Mouse (Mus musculus): ENCODE data around the gene Ap5s1. TPM values are rescaled to one million over a fixed set of nuclear protein-coding genes. Genes with fewer than 3 reads are reported as not detected.

The Ap5s1 gene
- 23.5 and 25.1 TPM in 2 replicates for polyA plus RNA-seq (2014; fragmentation: Nextera tagmentation; extraction: Ambion mirVana)

GRCm38 (mm10) chr2:131206778-131207177 is at the start of gene Ap5s1:
TSS of gene Ap5s1 (plus strand) at chr2:131207078.
- DNase-seq (ENCODE audit: low spot score): no peak
- Histone ChIP-seq H3K36me3 (ENCODE audit: control insufficient read depth, insufficient read depth, low read length) (no peaks in the 10 kb centered on the region), H3K4me2 (ENCODE audit: low read depth, low read length) (no peak within 1 kb of the TSS), H3K9me3 (ENCODE audit: control insufficient read depth, low read length) (no peaks in the 10 kb centered on the region), H3K27ac (replicated peaks; ENCODE audit: low read depth, low read length) (no peak within 1 kb of the TSS), H3K9ac (ENCODE audit: low read depth, low read length) (no peak within 1 kb of the TSS), H3K4me3 (ENCODE audit: low read depth, low read length) (no peak within 1 kb of the TSS), H3K27me3 (replicated peaks; ENCODE audit: control insufficient read depth, insufficient read depth, low read length) (no peaks in the 10 kb centered on the region), H3K4me1 (ENCODE audit: control insufficient read depth, insufficient read depth, low read length) (peaks cover 25% of the 10 kb centered on the region)
- WGBS: 78% methylated on average over 4 of the region's 4 CpGs
- no peak for ATAC-seq (ENCODE audit: low read depth)

- peak; percentile 45 for DNase-seq (ENCODE audit: low spot score)
- peak; percentile 28 for ATAC-seq (ENCODE audit: low read depth)
- no peaks in the 10 kb centered on the region for H3K9me3 ChIP-seq (ENCODE audit: control insufficient read depth, low read length)
- H3K4me1 ChIP-seq (ENCODE audit: control insufficient read depth, insufficient read depth, low read length): peaks cover 16% of the 10 kb centered on the region
- H3K4me2 ChIP-seq (ENCODE audit: low read depth, low read length): peak overlapping the region; percentile 94
- H3K9ac ChIP-seq (ENCODE audit: low read depth, low read length): peak overlapping the region; percentile 66
- H3K27me3 ChIP-seq (replicated peaks; ENCODE audit: control insufficient read depth, insufficient read depth, low read length): no peaks in the 10 kb centered on the region
- peak overlapping the region; percentile 40 for H3K27ac ChIP-seq (replicated peaks; ENCODE audit: low read depth, low read length)
- H3K36me3 ChIP-seq (ENCODE audit: control insufficient read depth, insufficient read depth, low read length): peaks cover 15% of the 10 kb centered on the region; the same call in 1 of the 2 replicates
- WGBS: 0% methylated on average over 14 of the region's 18 CpGs
- H3K4me3 ChIP-seq (ENCODE audit: low read depth, low read length): peak overlapping the region; percentile 53
Measured at GRCm38 (mm10) chr2:131159491-131159910, 47.4 kb upstream of the Ap5s1 start.

GRCm38 (mm10) chr2:131159938-131160581 is 46.8 kb upstream of the Ap5s1 start, which contains the start of gene 1700037H04Rik:
TSS of gene 1700037H04Rik (minus strand) at chr2:131160081.
- peak within 1 kb of the TSS; percentile 94 for H3K4me2 ChIP-seq (ENCODE audit: low read depth, low read length)
- no peaks in the 10 kb centered on the region for H3K9me3 ChIP-seq (ENCODE audit: control insufficient read depth, low read length)
- ATAC-seq (ENCODE audit: low read depth) (peak; percentile 96), DNase-seq (ENCODE audit: low spot score) (peak; percentile 100)
- peaks cover 11% of the 10 kb centered on the region; the same call in 1 of the 2 replicates for H3K36me3 ChIP-seq (ENCODE audit: control insufficient read depth, insufficient read depth, low read length)
- H3K4me3 ChIP-seq (ENCODE audit: low read depth, low read length): peak within 1 kb of the TSS; percentile 53
- peaks cover 16% of the 10 kb centered on the region for H3K4me1 ChIP-seq (ENCODE audit: control insufficient read depth, insufficient read depth, low read length)
- peak within 1 kb of the TSS; percentile 79 for H3K9ac ChIP-seq (ENCODE audit: low read depth, low read length)
- peak within 1 kb of the TSS; percentile 90 for H3K27ac ChIP-seq (replicated peaks; ENCODE audit: low read depth, low read length)
- WGBS: under 1% methylated on average over 40 of the region's 54 CpGs
- no peaks in the 10 kb centered on the region for H3K27me3 ChIP-seq (replicated peaks; ENCODE audit: control insufficient read depth, insufficient read depth, low read length)

GRCm38 (mm10) chr2:131160671-131161111 is 46.2 kb upstream of the Ap5s1 start:
- H3K4me2 ChIP-seq (ENCODE audit: low read depth, low read length): peak overlapping the region; percentile 89
- H3K4me1 ChIP-seq (ENCODE audit: control insufficient read depth, insufficient read depth, low read length): peaks cover 16% of the 10 kb centered on the region
- under 1% methylated on average over 17 of the region's 17 CpGs for WGBS
- ATAC-seq (ENCODE audit: low read depth): peak; percentile 12
- peak overlapping the region; percentile 79 for H3K9ac ChIP-seq (ENCODE audit: low read depth, low read length)
- DNase-seq (ENCODE audit: low spot score): peak; percentile 81
- H3K27ac ChIP-seq (replicated peaks; ENCODE audit: low read depth, low read length): peak overlapping the region; percentile 90
- peaks cover 5% of the 10 kb centered on the region; the same call in 1 of the 2 replicates for H3K36me3 ChIP-seq (ENCODE audit: control insufficient read depth, insufficient read depth, low read length)
- no peaks in the 10 kb centered on the region for H3K9me3 ChIP-seq (ENCODE audit: control insufficient read depth, low read length)
- peak overlapping the region; percentile 53 for H3K4me3 ChIP-seq (ENCODE audit: low read depth, low read length)
- no peaks in the 10 kb centered on the region for H3K27me3 ChIP-seq (replicated peaks; ENCODE audit: control insufficient read depth, insufficient read depth, low read length)

GRCm38 (mm10) chr2:131163924-131164323 is 43.0 kb upstream of the Ap5s1 start:
- no peaks in the 10 kb centered on the region for H3K9me3 ChIP-seq (ENCODE audit: control insufficient read depth, low read length)
- H3K4me1 ChIP-seq (ENCODE audit: control insufficient read depth, insufficient read depth, low read length): peaks cover 10% of the 10 kb centered on the region
- H3K9ac ChIP-seq (ENCODE audit: low read depth, low read length): peak overlapping the region; percentile 15; the same call in 1 of the 2 replicates
- WGBS: 67% methylated on average over 7 of the region's 7 CpGs
- DNase-seq (ENCODE audit: low spot score): no peak
- H3K36me3 ChIP-seq (ENCODE audit: control insufficient read depth, insufficient read depth, low read length): no peaks in the 10 kb centered on the region
- ATAC-seq (ENCODE audit: low read depth): no peak
- H3K4me3 ChIP-seq (ENCODE audit: low read depth, low read length): no peak overlapping the region
- H3K4me2 ChIP-seq (ENCODE audit: low read depth, low read length): no peak overlapping the region
- H3K27ac ChIP-seq (replicated peaks; ENCODE audit: low read depth, low read length): peak overlapping the region; percentile 36; the same call in 1 of the 2 replicates
- H3K27me3 ChIP-seq (replicated peaks; ENCODE audit: control insufficient read depth, insufficient read depth, low read length): no peaks in the 10 kb centered on the region

GRCm38 (mm10) chr2:131166172-131166571 is 40.7 kb upstream of the Ap5s1 start:
- ATAC-seq (ENCODE audit: low read depth) (no peak), DNase-seq (ENCODE audit: low spot score) (no peak)
- Histone ChIP-seq H3K36me3 (ENCODE audit: control insufficient read depth, insufficient read depth, low read length) (no peaks in the 10 kb centered on the region), H3K27me3 (replicated peaks; ENCODE audit: control insufficient read depth, insufficient read depth, low read length) (peaks cover 8% of the 10 kb centered on the region), H3K4me1 (ENCODE audit: control insufficient read depth, insufficient read depth, low read length) (peaks cover 8% of the 10 kb centered on the region; the same call in 1 of the 2 replicates), H3K27ac (replicated peaks; ENCODE audit: low read depth, low read length) (no peak overlapping the region), H3K4me2 (ENCODE audit: low read depth, low read length) (no peak overlapping the region), H3K9ac (ENCODE audit: low read depth, low read length) (no peak overlapping the region), H3K9me3 (ENCODE audit: control insufficient read depth, low read length) (no peaks in the 10 kb centered on the region), H3K4me3 (ENCODE audit: low read depth, low read length) (no peak overlapping the region)
- 80% methylated on average over 2 of the region's 2 CpGs for WGBS

- no peak overlapping the region for H3K4me2 ChIP-seq (ENCODE audit: low read depth, low read length)
- WGBS: 79% methylated on average over 6 of the region's 6 CpGs
- DNase-seq (ENCODE audit: low spot score) (no peak), ATAC-seq (ENCODE audit: low read depth) (no peak)
- no peak overlapping the region for H3K4me3 ChIP-seq (ENCODE audit: low read depth, low read length)
- peaks cover 11% of the 10 kb centered on the region; the same call in 1 of the 2 replicates for H3K4me1 ChIP-seq (ENCODE audit: control insufficient read depth, insufficient read depth, low read length)
- no peak overlapping the region for H3K9ac ChIP-seq (ENCODE audit: low read depth, low read length)
- no peaks in the 10 kb centered on the region for H3K9me3 ChIP-seq (ENCODE audit: control insufficient read depth, low read length)
- H3K36me3 ChIP-seq (ENCODE audit: control insufficient read depth, insufficient read depth, low read length): no peaks in the 10 kb centered on the region
- peaks cover 27% of the 10 kb centered on the region for H3K27me3 ChIP-seq (replicated peaks; ENCODE audit: control insufficient read depth, insufficient read depth, low read length)
- no peak overlapping the region for H3K27ac ChIP-seq (replicated peaks; ENCODE audit: low read depth, low read length)
Measured at GRCm38 (mm10) chr2:131167984-131168383, 38.9 kb upstream of the Ap5s1 start.

- peaks cover 33% of the 10 kb centered on the region for H3K27me3 ChIP-seq (replicated peaks; ENCODE audit: control insufficient read depth, insufficient read depth, low read length)
- H3K36me3 ChIP-seq (ENCODE audit: control insufficient read depth, insufficient read depth, low read length): no peaks in the 10 kb centered on the region
- H3K9me3 ChIP-seq (ENCODE audit: control insufficient read depth, low read length): no peaks in the 10 kb centered on the region
- ATAC-seq (ENCODE audit: low read depth) (no peak), DNase-seq (ENCODE audit: low spot score) (no peak)
- H3K27ac ChIP-seq (replicated peaks; ENCODE audit: low read depth, low read length): no peak overlapping the region
- 63% methylated on average over 1 of the region's 1 CpGs for WGBS
- H3K4me2 ChIP-seq (ENCODE audit: low read depth, low read length): no peak overlapping the region
- peaks cover 11% of the 10 kb centered on the region; the same call in 1 of the 2 replicates for H3K4me1 ChIP-seq (ENCODE audit: control insufficient read depth, insufficient read depth, low read length)
- no peak overlapping the region for H3K9ac ChIP-seq (ENCODE audit: low read depth, low read length)
- no peak overlapping the region for H3K4me3 ChIP-seq (ENCODE audit: low read depth, low read length)
Measured at GRCm38 (mm10) chr2:131168914-131169313, 38.0 kb upstream of the Ap5s1 start.

Measured in embryonic facial prominence, embryonic 14.5 days (tissue).